Mouse (Mus musculus) spleen, adult 10 weeks (tissue): Measurements from ENCODE around the gene Nadk. TPM values are rescaled to one million over a fixed set of nuclear protein-coding genes. Genes with fewer than 3 reads are reported as not detected.

Source experiments
- polyA plus RNA-seq: library from polyadenylated mRNA; stranded (reverse); fragments of 350-450 nt; fragmentation: Illumina TruSeq; extraction: RNeasy Lipid Tissue Mini Kit (QIAGEN cat#74804); gene quantifications from one replicate; pipeline ENCODE4 v1.2.3, GENCODE M21; 2015; ENCODE audit warnings: low replicate concordance; ENCODE audit not compliant: insufficient read depth

The Nadk gene
- polyA plus RNA-seq = 93.5 TPM

GRCm38 (mm10) chr4:155561661-155562442 lies at the start of gene Nadk:
Gene Nadk (plus strand): TSS chr4:155562378.

GRCm38 (mm10) chr4:155601091-155601996 lies 39.2 kb downstream of the Nadk start, which contains the start of gene Slc35e2:
Gene Slc35e2 (plus strand): TSS chr4:155601416.

GRCm38 (mm10) chr4:155624338-155625291 lies 62.4 kb downstream of the Nadk start, which contains the start of gene Cdk11b:
Gene Cdk11b (plus strand): TSS chr4:155624854.

Other genes starting within 250 kb of the Nadk start
- gene Prkcz, start 201.0 kb upstream of the Nadk start, polyA plus RNA-seq = 2.2 TPM
- 0.12 TPM for gene Gabrd, start 164.3 kb upstream of the Nadk start, polyA plus RNA-seq
- 1.6 TPM for gene Cfap74, start 153.2 kb upstream of the Nadk start, polyA plus RNA-seq
- not detected for gene Tmem52, start 93.3 kb upstream of the Nadk start, polyA plus RNA-seq
- 295 TPM for gene Gnb1, start 71.0 kb upstream of the Nadk start, polyA plus RNA-seq
- 17.5 TPM for gene Slc35e2, start 39.0 kb downstream of the Nadk start, polyA plus RNA-seq
- gene Cdk11b, start 62.5 kb downstream of the Nadk start, polyA plus RNA-seq = 181 TPM
- not detected for gene Gm10563, start 83.0 kb downstream of the Nadk start, polyA plus RNA-seq
- gene Mmp23, start 91.0 kb downstream of the Nadk start, polyA plus RNA-seq = 16.7 TPM
- 9.6 TPM for gene Mib2, start 106.8 kb downstream of the Nadk start, polyA plus RNA-seq
- gene Fndc10, start 132.0 kb downstream of the Nadk start, polyA plus RNA-seq = 2.5 TPM
- gene Ssu72, start 142.4 kb downstream of the Nadk start, polyA plus RNA-seq = 94.7 TPM
- gene Tmem240, start 172.4 kb downstream of the Nadk start, polyA plus RNA-seq = 0.23 TPM
- gene Atad3a, start 198.7 kb downstream of the Nadk start, polyA plus RNA-seq = 36.8 TPM
- 4.0 TPM for gene Vwa1, start 212.3 kb downstream of the Nadk start, polyA plus RNA-seq
- gene Tmem88b, start 223.5 kb downstream of the Nadk start, polyA plus RNA-seq = 0.36 TPM
- not detected for gene Ankrd65, start 228.1 kb downstream of the Nadk start, polyA plus RNA-seq
- gene Mrpl20, start 240.5 kb downstream of the Nadk start, polyA plus RNA-seq = 90.9 TPM